Mouse (Mus musculus) stomach, postnatal 0 days (tissue): ENCODE data around the gene Tkt.
"Not testable (repeated sequence)": the region's sequence is repeated elsewhere in the genome, so short reads cannot be mapped to it uniquely, and the experiment has no call there.

Experiments
- CTCF ChIP-seq: IDR thresholded peaks from 2 replicates; pipeline ENCODE4 v1.5.1; 2016; ENCODE audit warnings: antibody characterized with exemption, low read depth, mild to moderate bottlenecking, moderate library complexity
- EP300 ChIP-seq: optimal IDR thresholded peaks from 2 replicates; pipeline ENCODE3; 2016; ENCODE audit warnings: antibody characterized with exemption

- TF ChIP-seq CTCF: peak; percentile 35
- TF ChIP-seq EP300: not testable (repeated sequence)
These were observed 4.8 kb upstream of the Tkt start for GRCm38 (mm10) chr14:30543331-30543730.
